Mouse (Mus musculus) lung, adult 2 months (tissue): ENCODE data around the gene Cd3g. TPM values are rescaled to one million over a fixed set of nuclear protein-coding genes. Genes with fewer than 3 reads are reported as not detected.

Source experiments
- DNase-seq: peaks from one replicate; pipeline ENCODE4 v3.0.0; 2022
- H3K4me1 ChIP-seq: fragments of 200-500 bp; 2 replicates; pipeline ENCODE4 v1.6.1; 2011; ENCODE audit warnings: low read length; ENCODE audit not compliant: control insufficient read depth, insufficient read depth
- H3K4me3 ChIP-seq: fragments of 200-500 bp; replicated peaks from 2 replicates; pipeline ENCODE3; 2011; ENCODE audit warnings: low read depth, mild to moderate bottlenecking, control low read depth, low read length; ENCODE audit errors: extremely low read depth
- CTCF ChIP-seq: fragments of 200-500 bp; IDR thresholded peaks from 2 replicates; pipeline ENCODE4 v1.5.1; 2011; ENCODE audit warnings: mild to moderate bottlenecking, low read length, control low read depth; ENCODE audit not compliant: insufficient read depth
- POLR2A ChIP-seq: fragments of 200-500 bp; IDR thresholded peaks from 2 replicates; pipeline ENCODE4 v1.6.1; 2011; ENCODE audit warnings: low read depth, mild to moderate bottlenecking, control low read depth, low read length, borderline replicate concordance; ENCODE audit errors: extremely low read depth
- WGBS: fragments of 180-500 bp; shearing (Covaris S2); methylation state at CpG from one replicate; pipeline ENCODE4 v1.1.7; 2018; 5-methylcytosine and 5-hydroxymethylcytosine counted together
- polyA plus RNA-seq: library from polyadenylated mRNA; depleted of rRNA; stranded (reverse); fragments of >200 nt; gene quantifications from 2 replicates; pipeline ENCODE4 v1.2.3, GENCODE M21; 2012; rRNA removed

Gene Cd3g
- 1.3 and 2.3 TPM in 2 replicates for polyA plus RNA-seq

- TF ChIP-seq POLR2A, result no peak; the same call in 1 of the 2 replicates
- no peak within 1 kb of the TSS for H3K4me3 ChIP-seq
- no peaks in the 10 kb centered on the region for H3K4me1 ChIP-seq
- WGBS, result 60% methylated on average over 3 of the region's 3 CpGs
- no peak for DNase-seq
Measured at GRCm38 (mm10) chr9:44980242-44980641, at the start of gene Cd3g. TSS of gene Cd3g (minus strand) at chr9:44980431.

GRCm38 (mm10) chr9:45027376-45027775 is 47.1 kb upstream of the Cd3g start:
- WGBS, result 48% methylated on average over 8 of the region's 8 CpGs
- TF ChIP-seq CTCF, result no peak
- TF ChIP-seq POLR2A, result no peak
- no peak for DNase-seq

GRCm38 (mm10) chr9:45024187-45024586 is 44.0 kb upstream of the Cd3g start:
- H3K4me1 ChIP-seq, result no peaks in the 10 kb centered on the region
- WGBS, result 63% methylated on average over 2 of the region's 2 CpGs
- TF ChIP-seq CTCF, result no peak
- no peak for TF ChIP-seq POLR2A
- DNase-seq, result no peak
- H3K4me3 ChIP-seq, result no peak overlapping the region

More at GRCm38 (mm10) chr9:45027376-45027775, 47.1 kb upstream of the Cd3g start:
- Histone ChIP-seq H3K4me3 (no peak overlapping the region), H3K4me1 (no peaks in the 10 kb centered on the region)

GRCm38 (mm10) chr9:45023638-45024037 is 43.4 kb upstream of the Cd3g start:
- Histone ChIP-seq H3K4me3 (no peak overlapping the region), H3K4me1 (no peaks in the 10 kb centered on the region)
- WGBS, result 57% methylated on average over 3 of the region's 3 CpGs
- no peak for DNase-seq
- no peak for TF ChIP-seq CTCF
- no peak for TF ChIP-seq POLR2A

- H3K4me3 ChIP-seq, result no peak overlapping the region
- peak; percentile 32 for DNase-seq
- no peaks in the 10 kb centered on the region for H3K4me1 ChIP-seq
- WGBS, result 4% methylated on average over 3 of the region's 3 CpGs
- TF ChIP-seq CTCF (peak; percentile 51), POLR2A (no peak)
Measured at GRCm38 (mm10) chr9:45022800-45023199, 42.6 kb upstream of the Cd3g start.

- TF ChIP-seq CTCF, result no peak
- TF ChIP-seq POLR2A, result no peak
- 79% methylated on average over 11 of the region's 11 CpGs for WGBS
- Histone ChIP-seq H3K4me1 (no peaks in the 10 kb centered on the region), H3K4me3 (no peak overlapping the region)
- no peak for DNase-seq
Measured at GRCm38 (mm10) chr9:45018031-45018430, 37.8 kb upstream of the Cd3g start.

- DNase-seq, result no peak
- Histone ChIP-seq H3K4me3 (no peak overlapping the region), H3K4me1 (no peaks in the 10 kb centered on the region)
- TF ChIP-seq POLR2A (no peak), CTCF (no peak)
- WGBS, result 55% methylated on average over 3 of the region's 3 CpGs
Measured at GRCm38 (mm10) chr9:45015841-45016240, 35.6 kb upstream of the Cd3g start.

GRCm38 (mm10) chr9:45014879-45015278 is 34.6 kb upstream of the Cd3g start:
- 29% methylated on average over 2 of the region's 2 CpGs for WGBS
- H3K4me3 ChIP-seq, result no peak overlapping the region
- DNase-seq, result no peak
- TF ChIP-seq POLR2A (no peak), CTCF (0 out of 2 replicates have a peak, but pooled peaks have one; percentile 12)
- no peaks in the 10 kb centered on the region for H3K4me1 ChIP-seq

- WGBS, result 39% methylated on average over 6 of the region's 6 CpGs
- H3K4me3 ChIP-seq, result no peak overlapping the region
- TF ChIP-seq CTCF (no peak), POLR2A (no peak)
- DNase-seq, result no peak
- H3K4me1 ChIP-seq, result no peaks in the 10 kb centered on the region
Measured at GRCm38 (mm10) chr9:45011291-45011690, 31.1 kb upstream of the Cd3g start.

- no peaks in the 10 kb centered on the region for H3K4me1 ChIP-seq
- WGBS, result 58% methylated on average over 4 of the region's 4 CpGs
- H3K4me3 ChIP-seq, result no peak overlapping the region
- DNase-seq, result no peak
- TF ChIP-seq CTCF (no peak), POLR2A (no peak)
Measured at GRCm38 (mm10) chr9:45010461-45010860, 30.2 kb upstream of the Cd3g start.

- Histone ChIP-seq H3K4me1 (no peaks in the 10 kb centered on the region), H3K4me3 (no peak within 1 kb of the TSS)
- no peak for TF ChIP-seq CTCF
- no peak for TF ChIP-seq POLR2A
- DNase-seq, result no peak
- 81% methylated on average over 19 of the region's 19 CpGs for WGBS
Measured at GRCm38 (mm10) chr9:45009180-45010078, 29.2 kb upstream of the Cd3g start, which contains the start of gene Cd3e. TSS of gene Cd3e (minus strand) at chr9:45009627.
